Mouse (Mus musculus) bone marrow macrophage, adult 2 months (primary cell): ENCODE data around the gene Gdap1l1.

Experiments used
- CTCF ChIP-seq: IDR thresholded peaks from 2 replicates; pipeline ENCODE4 v1.5.1; 2012; ENCODE audit warnings: low read depth, mild to moderate bottlenecking, low read length, moderate library complexity
- POLR2A ChIP-seq: IDR thresholded peaks from 2 replicates; pipeline ENCODE4 v1.6.1; 2012; ENCODE audit warnings: mild to moderate bottlenecking, low read depth, low read length, borderline replicate concordance

- TF ChIP-seq CTCF (no peak), POLR2A (no peak)
These were observed 29.3 kb downstream of the Gdap1l1 start for GRCm38 (mm10) chr2:163467585-163467984.
